Mouse (Mus musculus) cerebellum, adult 18-20 months (tissue): ENCODE data around the gene Creb3l2.
"Not testable (repeated sequence)": the region's sequence is repeated elsewhere in the genome, so short reads cannot be mapped to it uniquely, and the experiment has no call there.

Experiments
- DNase-seq, 2 experiments: peaks; one replicate each; pipeline ENCODE4 v3.0.0; 2021

The Creb3l2 gene

GRCm38 (mm10) chr6:37407876-37408275, 34.1 kb downstream of the Creb3l2 start:
- no peak for DNase-seq

GRCm38 (mm10) chr6:37406903-37407302, 35.0 kb downstream of the Creb3l2 start:
- no peak for DNase-seq

- no peak for DNase-seq
These were observed 35.9 kb downstream of the Creb3l2 start for GRCm38 (mm10) chr6:37406018-37406417.

- no peak for DNase-seq
These were observed 37.6 kb downstream of the Creb3l2 start for GRCm38 (mm10) chr6:37404325-37404724.

- no peak for DNase-seq
These were observed 40.0 kb downstream of the Creb3l2 start for GRCm38 (mm10) chr6:37401928-37402327.

GRCm38 (mm10) chr6:37400866-37401525, 41.0 kb downstream of the Creb3l2 start:
- no peak for DNase-seq

- no peak for DNase-seq
These were observed 41.8 kb downstream of the Creb3l2 start for GRCm38 (mm10) chr6:37400167-37400566.

GRCm38 (mm10) chr6:37398943-37399342, 43.0 kb downstream of the Creb3l2 start:
- DNase-seq, result no peak

GRCm38 (mm10) chr6:37397973-37398372, 44.0 kb downstream of the Creb3l2 start:
- no peak for DNase-seq

GRCm38 (mm10) chr6:37397254-37397653, 44.7 kb downstream of the Creb3l2 start:
- DNase-seq, result no peak

GRCm38 (mm10) chr6:37396127-37396526, 45.8 kb downstream of the Creb3l2 start:
- no peak for DNase-seq

GRCm38 (mm10) chr6:37393263-37393662, 48.7 kb downstream of the Creb3l2 start:
- no peak for DNase-seq

- DNase-seq, result no peak
These were observed 49.7 kb downstream of the Creb3l2 start for GRCm38 (mm10) chr6:37392262-37392661.

GRCm38 (mm10) chr6:37391313-37391712, 50.6 kb downstream of the Creb3l2 start:
- no peak for DNase-seq

GRCm38 (mm10) chr6:37388960-37389359, 53.0 kb downstream of the Creb3l2 start:
- DNase-seq, result no peak

GRCm38 (mm10) chr6:37388501-37388900, 53.4 kb downstream of the Creb3l2 start:
- no peak for DNase-seq

GRCm38 (mm10) chr6:37387281-37387680, 54.7 kb downstream of the Creb3l2 start:
- DNase-seq, result no peak

- DNase-seq, result no peak
These were observed 56.2 kb downstream of the Creb3l2 start for GRCm38 (mm10) chr6:37385602-37386285.

GRCm38 (mm10) chr6:37382761-37383160, 59.2 kb downstream of the Creb3l2 start:
- DNase-seq, result no peak

GRCm38 (mm10) chr6:37377836-37378580, 63.9 kb downstream of the Creb3l2 start:
- DNase-seq, result no peak

- not testable (repeated sequence) for DNase-seq
These were observed 64.6 kb downstream of the Creb3l2 start for GRCm38 (mm10) chr6:37377387-37377786.

- no peak for DNase-seq
These were observed 66.5 kb downstream of the Creb3l2 start for GRCm38 (mm10) chr6:37375452-37375851.

GRCm38 (mm10) chr6:37371341-37371740, 70.6 kb downstream of the Creb3l2 start:
- DNase-seq, result no peak

- DNase-seq, result no peak
These were observed 71.4 kb downstream of the Creb3l2 start for GRCm38 (mm10) chr6:37370566-37370965.
